ENCODE assay signal across 23 mouse cellular contexts in genomic region chr2:91248366-91248765, GRCm38 (mm10). TPM values are rescaled to one million over a fixed set of nuclear protein-coding genes. Genes with fewer than 3 reads are reported as not detected.
DNase-seq lines count a peak whose midpoint lies in the region.
"Had no signal": no experiment of that assay in that cellular context is flagged by ENCODE, and none has a peak within 500 bp of the region (broad histone marks: within the 10 kb centered on the region; RNA-seq: fewer than 3 reads in every experiment).

No protein-coding gene starts in this region.

- intact Hi-C loops in heart, postnatal 25 days (cut with DNase I), result no loop called here

- WGBS in heart, embryonic 10.5 days, result 77% methylated on average over 4 of the region's 4 CpGs

- no peaks in the 10 kb centered on the region for H3K9me3 ChIP-seq in heart, embryonic 10.5 days
- H3K9me3 ChIP-seq: embryonic facial prominence, embryonic 13.5 days; embryonic facial prominence, embryonic 15.5 days; forebrain, embryonic 10.5 days; forebrain, embryonic 12.5 days; G1E had no signal

- no peak overlapping the region for H3K4me3 ChIP-seq in heart, embryonic 10.5 days
- H3K4me3 ChIP-seq: embryonic facial prominence, embryonic 13.5 days; embryonic facial prominence, embryonic 15.5 days; erythroblast, embryonic 14.5 days; forebrain, embryonic 10.5 days; forebrain, embryonic 12.5 days had no signal

- H3K27me3 ChIP-seq in heart, embryonic 10.5 days (ENCODE audit: insufficient read depth, poor library complexity, severe bottlenecking), result peaks cover 6% of the 10 kb centered on the region; the same call in 1 of the 2 replicates
- H3K27me3 ChIP-seq: CH12.LX; embryonic facial prominence, embryonic 13.5 days; embryonic facial prominence, embryonic 15.5 days; Patski had no signal

- DNase-seq in heart, embryonic 10.5 days (ENCODE audit: low spot score), result peak; percentile 28
- no peak for DNase-seq in heart, postnatal 25 days (ENCODE audit: low spot score)
- DNase-seq in 3T3-L1 (ENCODE audit: low read depth, low spot score), result peak; percentile 90
- peak; percentile 59 for DNase-seq in Muller cell, postnatal 12 days (ENCODE audit: inconsistent ontology term)
- DNase-seq in embryo, embryonic 11 days, result no peak
- DNase-seq in testis, postnatal 14 days (ENCODE audit: low spot score), result no peak
- no peak for DNase-seq in lung, postnatal 14 days
- DNase-seq: adrenal gland, adult 8-10 months; adrenal gland, postnatal 14 days; adrenal gland, postnatal 36 days; cerebellum, adult 11-12 months; cerebellum, adult 2 months; cerebellum, adult 9-10 months; cerebellum, postnatal 10 days; cerebellum, postnatal 25 days had no signal

- peaks cover 16% of the 10 kb centered on the region; the same call in 1 of the 2 replicates for H3K4me1 ChIP-seq in heart, embryonic 10.5 days
- H3K4me1 ChIP-seq: embryonic facial prominence, embryonic 15.5 days; forebrain, embryonic 12.5 days had no signal

- H3K36me3 ChIP-seq in heart, embryonic 10.5 days, result no peaks in the 10 kb centered on the region
- H3K36me3 ChIP-seq: embryonic facial prominence, embryonic 13.5 days; embryonic facial prominence, embryonic 15.5 days; forebrain, embryonic 10.5 days; forebrain, embryonic 12.5 days; G1E had no signal

- no peak overlapping the region for H3K27ac ChIP-seq in heart, embryonic 10.5 days
- H3K27ac ChIP-seq: embryonic facial prominence, embryonic 13.5 days; embryonic facial prominence, embryonic 15.5 days; forebrain, embryonic 10.5 days; forebrain, embryonic 12.5 days had no signal

RNA-seq across cellular contexts. Expression of gene Pacsin3, which starts 7.4 kb away (rescaled TPM):
- polyA plus RNA-seq in heart, embryonic 10.5 days (2016; fragmentation: Nextera tagmentation; extraction: Ambion mirVana), result 26.0 and 27.4 TPM in 2 replicates
- total RNA-seq in heart, postnatal 25 days (2021), result 100 to 1,000 TPM; 133 to 138 TPM
- polyA plus RNA-seq: erythroblast, embryonic 14.5 days had no signal

RNA-seq across cellular contexts. Expression of gene Ddb2, which starts 11.6 kb away (rescaled TPM):
- 7.3 and 9.4 TPM in 2 replicates for polyA plus RNA-seq in heart, embryonic 10.5 days (2016; fragmentation: Nextera tagmentation; extraction: Ambion mirVana)
- 1 to 10 TPM; 2.9 to 3.1 TPM for total RNA-seq in heart, postnatal 25 days (2021)

RNA-seq across cellular contexts. Expression of gene Arfgap2, which starts 16.4 kb away (rescaled TPM):
- polyA plus RNA-seq in heart, embryonic 10.5 days (2016; fragmentation: Nextera tagmentation; extraction: Ambion mirVana), result 82.3 and 85.7 TPM in 2 replicates
- total RNA-seq in heart, postnatal 25 days (2021), result 10 to 100 TPM; 56.2 TPM

RNA-seq across cellular contexts. Expression of gene Acp2, which starts 45.7 kb away (rescaled TPM):
- polyA plus RNA-seq in heart, embryonic 10.5 days (2016; fragmentation: Nextera tagmentation; extraction: Ambion mirVana), result 17.6 and 24.2 TPM in 2 replicates
- 10 to 100 TPM; 17.6 to 22.8 TPM for total RNA-seq in heart, postnatal 25 days (2021)

RNA-seq across cellular contexts. Expression of gene Nr1h3, which starts 45.7 kb away (rescaled TPM):
- polyA plus RNA-seq in heart, embryonic 10.5 days (2016; fragmentation: Nextera tagmentation; extraction: Ambion mirVana), result 1.9 and 4.5 TPM in 2 replicates
- 10 to 100 TPM; 13.8 to 15.9 TPM for total RNA-seq in heart, postnatal 25 days (2021)

Comparison
In these comparisons a context has a peak if more than half of its experiments do, and no peak if none do; other contexts are left out.
1. DNase-seq: peak in heart, embryonic 10.5 days (single experiment), 3T3-L1 (single experiment) and Muller cell, postnatal 12 days (single experiment); none in heart, postnatal 25 days (single experiment), embryo, embryonic 11 days (single experiment), testis, postnatal 14 days (single experiment) and lung, postnatal 14 days (single experiment).